Mouse (Mus musculus): Measurements from ENCODE around the gene Ptrh2.
"Not testable (repeated sequence)": the region's sequence is repeated elsewhere in the genome, so short reads cannot be mapped to it uniquely, and the experiment has no call there.

The Ptrh2 gene

DNA sequence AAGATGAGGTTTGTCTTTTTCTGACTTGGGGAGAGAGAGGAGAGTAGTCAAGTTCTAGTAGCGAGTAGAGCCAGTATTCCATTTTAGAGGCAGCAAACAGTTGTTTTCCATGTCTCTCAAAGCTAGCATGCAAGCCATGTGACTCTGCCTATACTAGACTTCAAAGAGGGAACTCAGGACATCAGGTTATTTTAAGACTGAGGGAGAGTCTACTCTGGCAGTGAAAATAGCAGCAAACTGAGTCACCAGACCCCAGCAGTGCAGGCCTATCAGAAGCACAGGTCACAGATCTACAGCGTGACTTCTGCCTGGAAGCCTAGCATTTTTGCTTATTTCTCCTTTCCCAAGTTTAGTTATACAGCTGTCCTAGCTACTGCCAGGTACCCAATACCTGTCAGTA is 47.7 kb downstream of the Ptrh2 start:
- in situ Hi-C loops (cut with MboI), result no loop called here

- in situ Hi-C loops (cut with MboI), result no loop called here
These were observed 50.6 kb downstream of the Ptrh2 start for GRCm38 (mm10) chr11:86734241-86734939.

- in situ Hi-C loops (cut with MboI), result no loop called here
These were observed 51.2 kb downstream of the Ptrh2 start for GRCm38 (mm10) chr11:86734993-86735392.

- in situ Hi-C loops (cut with MboI), result no loop called here
These were observed 53.7 kb downstream of the Ptrh2 start for GRCm38 (mm10) chr11:86737301-86738000.

DNA sequence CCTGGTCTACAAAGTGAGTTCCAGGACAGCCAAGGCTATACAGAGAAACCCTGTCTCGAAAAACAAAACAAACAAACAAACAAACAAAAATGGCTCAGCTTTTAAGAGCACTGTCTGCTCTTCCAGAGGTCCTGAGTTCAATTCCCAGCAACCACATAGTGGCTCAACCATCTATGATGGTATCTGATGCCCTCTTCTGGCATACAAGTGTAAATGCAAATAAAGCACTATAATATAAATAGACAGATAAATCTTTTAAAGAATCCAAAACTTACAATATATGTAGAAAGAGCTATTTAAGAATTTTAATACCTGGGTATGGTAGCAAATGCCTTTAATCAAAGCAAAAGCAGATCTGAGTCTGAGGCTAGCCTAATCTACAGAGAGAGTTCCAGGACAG is 54.5 kb downstream of the Ptrh2 start:
- in situ Hi-C loops (cut with MboI), result not testable (repeated sequence)

GRCm38 (mm10) chr11:86738956-86739355 is 55.2 kb downstream of the Ptrh2 start:
- in situ Hi-C loops (cut with MboI), result no loop called here

DNA sequence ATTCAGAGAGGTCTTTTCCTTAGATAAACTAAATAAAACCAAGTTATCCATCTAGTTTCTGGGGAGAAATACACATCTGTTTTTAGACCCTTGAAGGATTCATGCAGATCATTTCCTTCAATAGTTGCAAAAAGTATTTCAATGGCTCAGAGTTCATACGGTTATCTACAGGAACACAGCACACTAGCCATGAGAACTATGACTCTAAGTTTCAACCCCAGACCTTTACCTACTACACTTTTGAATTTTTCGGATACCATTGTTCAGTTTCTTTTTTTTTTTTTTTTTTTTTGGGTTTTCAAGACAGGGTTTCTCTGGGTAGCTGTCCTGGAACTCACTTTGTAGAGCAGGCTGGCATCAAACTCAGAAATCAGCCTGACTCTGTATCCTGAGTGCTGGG is 55.7 kb downstream of the Ptrh2 start:
- in situ Hi-C loops (cut with MboI), result no loop called here

GRCm38 (mm10) chr11:86741505-86741904 is 57.7 kb downstream of the Ptrh2 start:
- in situ Hi-C loops (cut with MboI), result no loop called here

Data from mature B cell (primary cell).